Mouse (Mus musculus) embryonic stem cell, embryonic (primary cell): Measurements from ENCODE around the gene Rnf213.

Experiments used
- CTCF ChIA-PET, 4 experiments: fragments of 300-600 bp in 2 of 4; fragments of 350-600 bp in 2 of 4; sonication (Branson Sonifier 250); formaldehyde crosslinking; loops; one replicate each; lab custom pipeline; 2022; ENCODE audit warnings: inconsistent platforms in 2 of 4; lab: Charles Lee
- POLR2A ChIA-PET, 4 experiments: fragments of 300-600 bp in 2 of 4; fragments of 350-600 bp in 2 of 4; sonication (Branson Sonifier 250); formaldehyde crosslinking; loops; one replicate each; lab custom pipeline; 2022; ENCODE audit warnings: antibody characterized with exemption in 4 of 4, inconsistent platforms in 1 of 4; lab: Charles Lee

Gene Rnf213

DNA sequence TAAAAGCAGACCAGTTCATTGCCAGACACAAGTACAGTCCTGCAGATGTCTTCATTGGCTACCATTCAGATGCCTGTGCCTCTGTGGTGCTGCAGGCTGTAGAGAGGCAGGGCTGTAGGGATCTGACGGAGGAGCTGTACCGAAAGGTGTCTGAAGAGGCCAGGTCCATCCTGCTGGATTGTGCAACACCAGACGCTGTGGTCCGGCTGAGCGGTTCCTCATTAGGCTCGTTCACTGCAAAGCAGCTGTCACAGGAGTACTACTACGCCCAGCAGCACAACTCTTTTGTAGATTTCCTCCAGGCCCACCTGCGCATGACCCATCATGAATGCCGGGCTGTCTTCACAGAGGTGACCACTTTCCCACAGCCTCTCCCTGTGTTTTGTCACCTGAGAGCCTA is 50.5 kb downstream of the Rnf213 start:
- ChIA-PET CTCF (no interaction called here), POLR2A (interaction anchor here in 2 of 4 experiments (1.0 to 1.4 kb wide), 3 partner anchors 11 to 15 kb away, joined by 3 to 6 read pairs (median 3); no protein-coding TSS in a partner anchor)

DNA sequence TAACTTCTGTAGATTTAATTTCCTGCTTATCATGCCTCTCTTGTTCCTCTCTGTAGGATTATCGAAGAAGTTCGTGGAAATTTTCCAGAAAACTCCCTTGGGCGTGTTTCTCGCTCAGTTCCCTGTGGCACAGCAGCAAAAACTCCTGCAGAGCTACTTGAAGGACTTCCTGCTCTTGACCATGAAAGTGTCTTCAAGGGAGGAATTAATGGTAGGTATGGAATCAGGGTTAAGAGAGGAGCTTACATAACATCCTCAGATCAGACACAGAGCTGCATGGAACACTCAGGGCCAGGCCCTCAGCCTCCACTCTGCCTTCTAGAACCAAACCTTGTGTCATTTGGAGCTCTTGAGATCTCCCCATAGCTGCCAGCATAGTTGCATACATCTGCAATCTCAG is 63.2 kb downstream of the Rnf213 start:
- ChIA-PET POLR2A (interaction anchor here in 2 of 4 experiments (0.6 to 1.1 kb wide), 4 partner anchors 10 to 216 kb away, joined by 3 read pairs; no protein-coding TSS in a partner anchor), CTCF (interaction anchor here in 1 of 4 experiments (1.0 kb wide), 1 partner anchor 453 kb away, joined by 3 read pairs; no protein-coding TSS in a partner anchor)

DNA sequence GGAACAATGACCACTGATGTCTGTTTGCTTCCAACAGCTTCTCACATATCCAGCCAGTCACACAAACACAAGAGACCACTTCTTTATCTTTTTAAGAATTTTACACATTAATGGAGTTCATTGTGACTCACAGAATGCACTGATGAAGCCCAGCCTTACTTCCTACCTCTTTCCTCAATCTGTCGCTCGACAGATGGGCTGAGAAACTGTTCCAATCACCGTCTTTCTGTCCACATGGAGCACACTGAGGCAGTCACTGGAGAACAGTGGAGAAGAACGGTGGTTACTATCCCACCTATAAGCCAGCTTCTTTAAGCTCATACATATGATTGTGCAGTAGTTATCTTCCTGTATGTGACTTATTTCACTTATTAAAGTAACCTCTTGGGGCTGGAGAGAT is 85.0 kb downstream of the Rnf213 start:
- ChIA-PET CTCF (interaction anchor here in 1 of 4 experiments (0.6 kb wide), 1 partner anchor 272 kb away, joined by 3 read pairs; no protein-coding TSS in a partner anchor), POLR2A (no interaction called here)

DNA sequence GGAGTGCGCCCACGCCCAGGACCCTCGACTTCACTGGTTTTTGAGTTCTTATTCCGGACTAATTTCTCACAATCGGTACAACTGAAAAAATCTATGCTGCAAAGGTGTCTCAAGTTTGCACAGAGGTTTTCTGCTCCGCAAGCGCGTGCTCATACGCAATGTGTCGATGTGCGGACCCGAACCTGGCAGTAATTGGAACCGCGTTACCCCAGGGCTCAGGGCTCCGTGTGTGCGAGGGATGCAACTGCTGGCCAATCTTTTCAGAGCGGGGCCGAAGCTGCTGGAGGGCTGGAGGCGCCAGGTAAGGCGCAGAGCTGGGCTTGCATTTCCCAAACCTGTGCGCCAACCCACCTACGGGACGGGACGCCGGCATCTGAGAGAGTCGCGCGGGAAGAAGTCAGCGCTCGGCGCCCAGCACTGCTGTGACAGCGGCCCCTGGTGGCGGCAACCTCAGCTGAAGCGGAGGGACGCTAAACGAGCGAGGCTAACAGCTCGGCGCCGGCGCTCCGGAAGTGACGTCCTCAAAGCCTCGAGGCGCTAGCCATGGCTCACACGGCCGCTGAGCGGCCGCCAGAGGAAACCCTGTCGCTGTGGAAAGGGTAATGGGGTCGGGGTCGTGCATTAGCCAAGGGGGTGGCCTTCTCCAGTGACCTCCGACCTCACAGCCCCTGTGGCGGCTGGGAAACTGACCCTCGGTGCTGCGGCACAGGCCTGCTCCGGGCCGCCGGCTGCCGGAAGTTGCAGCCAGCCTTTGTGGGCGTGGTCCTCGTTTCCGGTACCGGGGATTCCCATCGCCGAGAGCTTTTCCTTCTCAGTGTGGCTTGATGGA is 98.2 kb downstream of the Rnf213 start, which contains the start of gene Endov:
Gene Endov, plus strand, starts transcription at position 487 of the 829 bp plus-strand sequence.
- ChIA-PET CTCF (interaction anchor here (0.5 to 2.0 kb wide), 38 partner anchors 9 to 574 kb away, joined by 3 to 7 read pairs (median 3); partner anchors contain the start of gene Nptx1 (in 1 of the 4)), POLR2A (interaction anchor here in 3 of 4 experiments (0.5 to 3.7 kb wide), 45 partner anchors 9 to 1052 kb away, joined by 3 to 15 read pairs (median 3); partner anchors contain the start of genes Baiap2 (in 1 of the 3), Eif4a3 (in 1 of the 3), Gaa (in 1 of the 3) and Rptor (in 1 of the 3))

DNA sequence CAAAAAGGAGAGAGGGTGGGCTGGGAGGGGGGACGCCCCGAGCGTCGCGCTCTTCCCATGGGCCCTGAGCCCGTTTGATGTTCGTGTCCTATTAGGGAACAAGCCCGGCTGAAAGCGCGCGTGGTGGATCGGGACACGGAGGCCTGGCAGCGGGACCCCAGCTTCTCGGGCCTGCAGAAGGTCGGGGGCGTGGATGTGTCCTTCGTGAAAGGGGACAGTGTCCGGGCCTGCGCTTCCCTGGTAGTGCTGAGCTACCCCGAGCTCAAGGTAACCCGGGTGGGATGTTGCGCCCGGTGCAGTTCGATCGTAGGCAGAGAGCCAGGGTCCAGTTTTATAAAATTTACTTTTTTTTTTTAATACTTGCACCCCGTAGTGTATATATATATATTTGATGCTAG is 98.8 kb downstream of the Rnf213 start:
- ChIA-PET POLR2A (interaction anchor here in 3 of 4 experiments (0.6 to 3.7 kb wide), 36 partner anchors 7 to 1053 kb away, joined by 3 to 15 read pairs (median 3); partner anchors contain the start of genes Baiap2 (in 1 of the 3), Eif4a3 (in 1 of the 3) and Rptor (in 1 of the 3)), CTCF (interaction anchor here (0.5 to 2.0 kb wide), 37 partner anchors 8 to 573 kb away, joined by 3 to 7 read pairs (median 3); partner anchors contain the start of gene Nptx1 (in 1 of the 4))

DNA sequence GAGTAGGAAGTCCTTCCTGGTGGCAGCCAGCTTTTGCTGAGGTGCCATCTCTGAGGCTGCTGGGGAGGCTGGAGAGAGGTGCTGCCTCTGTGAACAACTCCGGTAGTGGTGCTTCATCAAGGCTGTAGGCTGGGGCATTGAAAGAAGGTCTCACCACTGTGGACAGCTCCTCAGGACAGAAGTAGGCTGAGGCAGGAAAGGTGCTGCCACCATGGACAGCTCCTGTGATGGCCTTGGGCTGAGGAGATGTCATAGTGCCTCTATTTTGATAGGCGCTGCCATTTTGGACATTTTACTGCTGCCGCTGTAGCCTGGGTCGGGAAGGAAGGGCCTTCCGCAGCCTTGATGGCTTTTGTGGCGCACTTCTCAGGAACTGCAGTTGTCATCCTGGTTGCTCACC is 99.9 kb downstream of the Rnf213 start:
- CTCF ChIA-PET: interaction anchor here in 3 of 4 experiments (0.6 to 1.9 kb wide), 7 partner anchors 10 to 450 kb away, joined by 3 to 7 read pairs (median 3); partner anchors contain the start of gene Baiap2 (in 1 of the 3)
- POLR2A ChIA-PET: interaction anchor here in 3 of 4 experiments (0.6 to 3.7 kb wide), 12 partner anchors 9 to 1381 kb away, joined by 3 to 15 read pairs (median 4); partner anchors contain the start of gene Rptor (in 1 of the 3)

DNA sequence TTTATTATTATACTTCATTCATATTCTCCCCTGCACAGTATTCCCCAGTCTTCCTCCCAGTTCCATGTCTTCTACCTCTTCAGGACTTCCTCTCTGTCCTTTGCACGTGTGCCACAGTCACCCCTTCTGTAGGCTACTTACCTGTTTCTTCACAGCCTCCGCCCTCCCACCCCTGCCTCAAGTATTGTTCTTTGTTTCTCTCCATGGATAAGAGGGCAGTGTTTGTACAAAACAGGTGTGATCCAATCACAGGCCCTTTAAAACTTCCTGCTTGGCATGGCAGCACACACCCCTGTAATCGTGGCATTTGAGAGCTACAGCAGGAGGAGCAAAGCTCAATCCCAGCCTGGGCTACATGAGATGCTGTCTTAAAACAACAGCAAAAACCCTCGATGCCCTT is 100.6 kb downstream of the Rnf213 start:
- POLR2A ChIA-PET: interaction anchor here in 2 of 4 experiments (0.7 to 3.7 kb wide), 2 partner anchors 12 to 121 kb away, joined by 3 to 15 read pairs; no protein-coding TSS in a partner anchor
- CTCF ChIA-PET: interaction anchor here in 2 of 4 experiments (0.6 to 1.0 kb wide), 2 partner anchors 10 to 195 kb away, joined by 3 to 7 read pairs; no protein-coding TSS in a partner anchor

DNA sequence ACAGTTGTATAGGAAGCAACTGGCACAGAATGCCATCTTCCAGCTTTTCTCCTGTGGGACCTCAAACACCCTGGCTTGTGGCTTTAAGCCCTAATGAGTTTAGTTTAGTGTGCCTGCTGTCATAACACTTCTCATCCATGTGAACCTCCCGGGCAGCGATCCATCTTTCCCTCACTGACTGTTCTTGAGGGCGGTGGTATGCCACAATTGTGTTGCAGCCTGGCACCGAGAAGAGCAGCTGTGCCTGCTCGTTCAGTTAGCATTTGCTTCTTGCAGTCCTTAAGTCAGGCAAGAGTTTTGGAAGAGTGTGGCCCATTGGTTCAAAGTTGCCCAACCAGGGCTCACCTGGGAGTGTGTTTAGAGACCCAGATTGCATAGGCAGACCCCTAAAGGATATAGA is 103.2 kb downstream of the Rnf213 start:
- ChIA-PET CTCF (no interaction called here), POLR2A (interaction anchor here in 1 of 4 experiments (0.8 kb wide), 1 partner anchor 133 kb away, joined by 3 read pairs; no protein-coding TSS in a partner anchor)

DNA sequence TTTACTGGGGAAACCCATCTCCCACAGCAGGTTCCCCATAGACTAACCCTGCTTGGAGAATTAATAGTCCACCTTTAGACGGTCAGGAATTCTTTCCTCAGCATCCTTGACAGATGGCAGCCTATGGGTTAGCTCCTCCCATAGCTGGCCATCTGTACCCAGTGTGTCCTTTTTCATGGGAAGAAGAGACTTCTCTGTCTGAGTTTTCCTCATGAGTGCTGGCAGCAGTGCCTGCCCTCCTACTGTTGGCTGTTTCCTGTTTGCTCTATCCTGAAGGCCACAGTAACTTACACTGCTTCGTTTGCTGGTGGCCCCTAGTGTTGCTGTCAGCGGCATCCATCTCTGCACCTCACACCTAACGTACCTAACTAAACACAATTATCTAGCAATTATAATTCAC is 104.6 kb downstream of the Rnf213 start:
- ChIA-PET POLR2A (no interaction called here), CTCF (interaction anchor here in 2 of 4 experiments (0.6 to 1.6 kb wide), 2 partner anchors 124 to 412 kb away, joined by 4 to 8 read pairs; no protein-coding TSS in a partner anchor)

DNA sequence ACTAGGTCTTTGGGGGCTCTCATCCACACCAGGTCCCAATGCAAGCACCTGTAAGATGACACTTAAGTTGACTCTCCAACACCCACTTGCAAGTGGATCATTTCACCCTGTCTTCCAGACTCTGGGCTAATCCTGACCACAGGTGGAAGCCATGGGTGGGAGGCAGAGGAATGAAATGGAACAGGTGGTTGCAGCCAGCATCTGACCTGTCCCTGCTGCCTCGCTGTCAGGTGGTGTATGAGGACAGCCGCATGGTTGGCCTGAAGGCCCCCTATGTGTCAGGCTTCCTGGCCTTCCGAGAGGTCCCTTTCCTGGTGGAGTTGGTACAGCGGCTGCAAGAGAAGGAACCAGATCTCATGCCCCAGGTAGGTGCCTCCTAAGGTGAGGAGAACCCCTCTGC is 106.4 kb downstream of the Rnf213 start:
- POLR2A ChIA-PET: no interaction called here
- CTCF ChIA-PET: interaction anchor here in 2 of 4 experiments (1.2 to 1.6 kb wide), 2 partner anchors 8 to 410 kb away, joined by 3 to 8 read pairs; partner anchors contain the start of gene Endov (in 1 of the 2)

DNA sequence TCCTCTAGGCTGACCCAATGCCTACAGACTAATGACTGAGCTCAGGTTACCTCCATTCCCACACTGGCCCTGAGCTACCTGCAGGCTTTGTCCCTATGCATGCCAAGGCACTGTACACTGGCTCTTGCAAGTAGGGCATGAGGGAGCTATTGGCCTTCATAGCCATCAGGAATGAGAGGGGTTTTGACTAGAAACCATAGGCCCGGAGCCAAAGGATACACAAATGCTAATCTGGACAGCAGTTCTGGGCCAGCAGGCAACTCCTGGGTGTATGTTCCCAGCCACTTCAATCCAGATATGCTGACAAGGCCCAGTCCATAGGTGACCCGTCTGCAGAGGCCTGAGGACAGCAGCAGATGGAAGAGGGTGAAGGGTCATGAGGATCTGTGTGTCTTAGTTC is 107.1 kb downstream of the Rnf213 start:
- POLR2A ChIA-PET: interaction anchor here in 2 of 4 experiments (0.6 kb wide), 2 partner anchors 9 to 102 kb away, joined by 3 read pairs; partner anchors contain the start of gene Endov (in 1 of the 2)
- CTCF ChIA-PET: interaction anchor here in 3 of 4 experiments (0.7 to 2.0 kb wide), 4 partner anchors 9 to 941 kb away, joined by 3 to 4 read pairs (median 4); partner anchors contain the start of gene Endov (in 2 of the 3)

DNA sequence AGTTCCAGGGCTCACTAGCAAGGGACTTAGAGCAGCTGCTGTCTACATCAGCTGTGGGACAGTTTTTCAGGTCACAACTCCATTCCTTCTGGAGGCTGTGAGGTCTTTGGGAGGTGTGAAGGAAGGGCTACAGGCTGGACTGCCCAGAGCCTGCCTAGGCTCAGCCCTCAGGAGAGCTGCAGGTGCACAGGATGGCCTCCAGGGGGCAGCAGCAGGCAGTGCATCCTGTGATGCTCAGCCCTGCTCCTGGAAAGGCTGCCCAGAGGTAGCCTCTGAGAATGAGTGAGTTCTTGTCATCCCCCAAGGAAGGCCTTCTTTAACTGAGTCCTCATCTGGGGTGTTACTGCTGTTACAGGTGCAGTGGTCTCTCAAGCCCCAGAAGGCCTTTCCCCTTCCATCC is 110.8 kb downstream of the Rnf213 start:
- ChIA-PET POLR2A (interaction anchor here in 2 of 4 experiments (0.6 to 1.8 kb wide), 8 partner anchors 9 to 1439 kb away, joined by 3 to 8 read pairs (median 3); partner anchors contain the start of genes Baiap2 (in 1 of the 2) and Endov (in 1 of the 2)), CTCF (interaction anchor here (0.5 to 2.3 kb wide), 35 partner anchors 9 to 1098 kb away, joined by 3 to 16 read pairs (median 4); partner anchors contain the start of genes Baiap2 (in 1 of the 4) and Endov (in 1 of the 4))

DNA sequence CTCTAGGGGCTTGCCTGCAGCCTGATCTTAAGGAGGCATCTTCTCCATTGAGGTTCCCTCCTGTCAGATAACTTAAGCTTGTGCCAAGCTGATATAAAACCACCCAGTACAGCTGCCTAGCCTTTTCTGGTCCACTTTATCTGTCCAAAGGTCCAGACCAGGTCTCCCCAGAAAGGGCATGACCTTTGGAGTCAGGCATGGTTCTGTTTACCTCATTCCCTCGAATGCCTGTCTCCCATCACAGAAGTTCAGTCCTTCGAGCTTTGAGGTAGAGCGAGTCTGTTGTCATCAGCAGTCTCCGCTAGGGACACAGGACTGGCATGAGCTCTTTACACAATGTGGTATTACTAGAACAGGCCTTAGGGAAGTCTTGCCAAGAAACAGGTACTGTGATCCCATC is 113.5 kb downstream of the Rnf213 start:
- POLR2A ChIA-PET: no interaction called here
- CTCF ChIA-PET: no interaction called here

DNA sequence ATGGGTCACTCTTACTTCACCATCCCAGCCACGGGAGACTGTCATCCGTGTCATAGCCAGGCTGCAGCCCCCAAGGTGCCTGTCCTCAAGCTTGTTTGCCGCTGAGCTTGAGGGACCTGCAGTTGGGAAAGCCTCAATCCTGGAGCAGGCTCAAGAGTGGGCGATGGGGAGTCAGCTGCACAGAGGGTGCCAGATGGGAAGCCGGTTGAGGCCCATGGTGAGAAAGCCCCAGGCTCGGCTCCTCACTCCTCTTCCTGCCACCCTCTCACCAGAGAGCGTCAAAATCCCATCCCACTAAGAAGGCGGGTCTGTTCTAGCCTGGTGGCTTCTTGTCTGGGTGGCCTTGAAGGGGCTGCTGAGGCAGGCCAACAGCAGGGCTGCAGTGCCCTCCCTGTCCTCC is 114.9 kb downstream of the Rnf213 start:
- ChIA-PET POLR2A (interaction anchor here in 2 of 4 experiments (1.3 to 2.3 kb wide), 3 partner anchors 16 to 435 kb away, joined by 3 to 7 read pairs (median 4); partner anchors contain the start of genes Baiap2 (in 1 of the 2) and Endov (in 1 of the 2)), CTCF (interaction anchor here in 1 of 4 experiments (0.6 kb wide), 1 partner anchor 323 kb away, joined by 3 read pairs; no protein-coding TSS in a partner anchor)

DNA sequence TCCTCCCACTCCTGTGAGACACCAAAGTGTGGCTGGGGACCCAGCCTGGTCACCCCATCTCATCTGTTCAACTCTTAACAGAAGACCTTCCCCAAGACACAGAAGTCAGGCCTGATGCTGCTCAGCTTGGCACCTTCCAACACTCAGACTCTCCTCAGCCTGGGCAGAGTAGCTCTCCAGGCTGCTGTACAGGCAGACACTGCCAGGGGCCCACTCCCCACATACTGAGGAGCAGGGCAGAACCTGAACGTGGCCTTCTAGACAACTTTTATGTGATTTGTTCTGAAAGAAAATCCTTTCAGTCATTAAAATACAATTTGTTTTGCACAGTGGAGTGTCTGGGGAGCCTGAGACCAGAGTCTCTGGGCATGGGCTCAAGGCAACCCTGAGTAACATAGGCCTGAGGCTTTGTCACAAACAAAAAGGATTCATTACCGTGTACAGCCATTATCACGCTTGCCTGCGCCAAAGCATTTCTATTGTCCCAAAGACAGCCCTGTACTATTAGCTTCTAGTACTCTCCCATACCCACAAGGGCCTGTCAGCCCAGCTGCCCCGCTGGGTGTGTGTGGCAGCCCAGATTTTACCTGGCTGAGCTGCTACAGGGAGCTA is 116.4 kb downstream of the Rnf213 start:
- ChIA-PET CTCF (interaction anchor here in 3 of 4 experiments (0.6 to 0.9 kb wide), 4 partner anchors 26 to 236 kb away, joined by 3 to 4 read pairs (median 3); no protein-coding TSS in a partner anchor), POLR2A (interaction anchor here in 3 of 4 experiments (0.5 to 2.3 kb wide), 5 partner anchors 11 to 63 kb away, joined by 3 to 7 read pairs (median 3); partner anchors contain the start of gene Endov (in 2 of the 3))

DNA sequence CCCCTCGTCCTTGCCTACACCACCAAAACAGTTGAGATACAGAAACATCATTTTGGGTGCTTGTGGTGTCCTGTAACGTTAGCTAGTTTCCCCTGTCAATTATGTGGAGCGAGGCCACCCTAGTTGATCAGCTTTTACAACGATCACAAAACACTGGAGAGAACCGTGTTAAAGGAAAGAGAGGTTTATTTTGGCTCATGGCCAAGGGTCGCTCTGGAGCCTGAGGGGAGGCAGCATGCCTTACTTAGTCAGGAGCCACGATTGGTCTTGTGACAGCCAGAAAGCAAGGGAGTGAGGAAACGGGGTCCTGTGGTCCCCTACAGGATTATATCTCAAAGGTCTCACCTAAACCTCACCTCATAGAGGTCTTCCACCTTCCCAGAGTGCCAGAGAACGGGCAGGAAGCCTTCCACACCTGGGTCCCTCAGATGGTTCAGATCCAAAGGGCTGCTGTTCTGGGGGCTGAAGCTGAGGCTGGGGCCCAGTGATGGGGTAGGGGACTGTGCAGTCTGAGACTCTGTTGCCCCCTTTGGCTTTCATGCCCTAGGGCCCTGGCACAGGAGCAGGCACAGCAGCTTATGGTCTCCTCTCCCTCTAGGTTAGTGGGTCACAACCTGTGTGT is 120.2 kb downstream of the Rnf213 start:
- POLR2A ChIA-PET: interaction anchor here in 2 of 4 experiments (0.8 to 1.4 kb wide), 6 partner anchors 8 to 59 kb away, joined by 3 to 4 read pairs (median 3); partner anchors contain the start of gene Nptx1 (in 1 of the 2)
- CTCF ChIA-PET: interaction anchor here in 1 of 4 experiments (1.2 kb wide), 1 partner anchor 9 kb away, joined by 5 read pairs; no protein-coding TSS in a partner anchor
